Mouse (Mus musculus): ENCODE data around the gene Mkrn3. TPM values are rescaled to one million over a fixed set of nuclear protein-coding genes. Genes with fewer than 3 reads are reported as not detected.

The Mkrn3 gene
- polyA plus RNA-seq, 1 experiment from 2014 or later = 20.0 TPM

Other genes starting within 250 kb of the Mkrn3 start
- 599 and 619 TPM in 2 replicates for gene Ndn, start 73.6 kb downstream of the Mkrn3 start, polyA plus RNA-seq (2014; fragmentation: Nextera tagmentation; extraction: Ambion mirVana)
- gene Magel2, start 43.1 kb downstream of the Mkrn3 start, polyA plus RNA-seq (2014; fragmentation: Nextera tagmentation; extraction: Ambion mirVana) = 11.8 and 14.0 TPM in 2 replicates
- 18.9 and 25.5 TPM in 2 replicates for gene Peg12, start 44.4 kb upstream of the Mkrn3 start, polyA plus RNA-seq (2014; fragmentation: Nextera tagmentation; extraction: Ambion mirVana)